Mouse (Mus musculus) lung, postnatal 0 days (tissue): ENCODE data around the gene Rbfox1. TPM values are rescaled to one million over a fixed set of nuclear protein-coding genes. Genes with fewer than 3 reads are reported as not detected.

Experiments
- ATAC-seq: fragments of 200-750 bp; cut with Nextera tagmentation; 2 replicates; pipeline ENCODE4 v1.8.0; 2017; ENCODE audit warnings: moderate library complexity
- DNase-seq: peaks from one replicate; pipeline ENCODE4 v3.0.0-alpha.2; 2016; ENCODE audit warnings: low spot score
- H3K27ac ChIP-seq: fragments of 300-500 bp; sonication (generic); 2 replicates; pipeline ENCODE4 v1.5.1; 2014; ENCODE audit warnings: antibody characterized with exemption, mild to moderate bottlenecking, low read length, mixed read lengths
- H3K27me3 ChIP-seq: fragments of 300-500 bp; sonication (generic); replicated peaks from 2 replicates; pipeline ENCODE4 v1.6.1; 2014; ENCODE audit warnings: low read length, mixed read lengths; ENCODE audit not compliant: insufficient read depth
- H3K36me3 ChIP-seq: fragments of 300-500 bp; sonication (generic); 2 replicates; pipeline ENCODE4 v1.6.1; 2014; ENCODE audit warnings: low read length, mixed read lengths; ENCODE audit not compliant: insufficient read depth
- H3K4me1 ChIP-seq: fragments of 300-500 bp; sonication (generic); 2 replicates; pipeline ENCODE4 v1.6.1; 2014; ENCODE audit warnings: antibody characterized with exemption, low read depth, low read length, mixed read lengths; ENCODE audit not compliant: insufficient read depth
- H3K4me2 ChIP-seq: fragments of 300-500 bp; sonication (generic); replicated peaks from 2 replicates; pipeline ENCODE4 v1.6.1; 2014; ENCODE audit warnings: low read depth, mild to moderate bottlenecking, low read length, moderate library complexity, mixed read lengths
- H3K4me3 ChIP-seq: fragments of 300-500 bp; sonication (generic); 2 replicates; pipeline ENCODE4 v1.5.1; 2014; ENCODE audit warnings: low read depth, low read length
- H3K9ac ChIP-seq: fragments of 300-500 bp; sonication (generic); replicated peaks from 2 replicates; pipeline ENCODE4 v1.6.1; 2014; ENCODE audit warnings: low read depth, mild to moderate bottlenecking
- H3K9me3 ChIP-seq: fragments of 300-500 bp; sonication (generic); 2 replicates; pipeline ENCODE4 v1.6.1; 2016; ENCODE audit warnings: low read length, mixed read lengths
- CTCF ChIP-seq: IDR thresholded peaks from 2 replicates; pipeline ENCODE4 v1.5.1; 2016; ENCODE audit warnings: antibody characterized with exemption, mild to moderate bottlenecking
- EP300 ChIP-seq: IDR thresholded peaks from 2 replicates; pipeline ENCODE4 v1.6.1; 2016; ENCODE audit warnings: antibody characterized with exemption, mild to moderate bottlenecking, control low read depth
- WGBS: fragments of 180-500 bp; shearing (Covaris S2); extraction: QIAGEN DNeasy Blood & Tissue Kit; methylation state at CpG from one replicate; pipeline ENCODE4 v1.1.7; 2014; 5-methylcytosine and 5-hydroxymethylcytosine counted together
- polyA plus RNA-seq: library from polyadenylated mRNA; unstranded; fragments of >200 nt; fragmentation: Nextera tagmentation; extraction: Ambion mirVana; gene quantifications from 2 replicates; pipeline ENCODE4 v1.2.1, GENCODE M21; 2015

Rbfox1 gene
- polyA plus RNA-seq, 1 experiment from 2014 or later = 0.25 TPM

DNA sequence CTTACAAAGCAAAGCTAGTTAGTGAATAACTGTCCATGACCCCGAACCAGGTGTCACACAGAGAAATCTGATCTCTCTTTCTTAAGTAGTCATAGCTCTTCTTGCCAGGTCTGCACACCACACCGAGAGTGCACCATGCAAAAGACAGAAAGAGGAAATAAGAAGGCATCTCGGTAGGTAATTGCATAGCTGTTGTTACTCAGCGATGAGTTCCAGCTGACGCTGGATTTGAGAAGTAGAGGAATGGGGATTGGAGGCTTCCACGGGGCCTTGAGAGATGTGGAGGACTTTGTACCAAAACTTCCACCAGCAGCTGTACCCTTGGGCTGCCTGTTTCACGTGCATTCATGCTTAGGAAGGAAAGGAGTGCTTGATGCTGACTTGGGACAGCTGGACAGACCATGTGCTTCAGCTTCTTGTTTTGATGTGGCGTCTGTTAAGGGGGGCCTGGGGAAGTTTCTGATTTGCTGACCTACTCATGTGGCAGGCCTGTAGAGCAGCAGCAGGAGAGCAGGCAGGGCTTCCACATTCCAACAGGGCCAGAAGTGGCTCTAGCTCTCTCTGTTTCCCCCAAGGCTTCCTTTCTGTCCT, 1265.1 kb downstream of the Rbfox1 start:
- Histone ChIP-seq H3K4me2 (no peak overlapping the region), H3K27ac (no peak overlapping the region), H3K9ac (no peak overlapping the region), H3K4me3 (no peak overlapping the region), H3K36me3 (no peaks in the 10 kb centered on the region), H3K9me3 (no peaks in the 10 kb centered on the region), H3K4me1 (no peaks in the 10 kb centered on the region), H3K27me3 (no peaks in the 10 kb centered on the region)
- WGBS = 16% methylated on average over 8 of the region's 8 CpGs
- ATAC-seq (peak; percentile 78), DNase-seq (peak; percentile 59)
- TF ChIP-seq CTCF = no peak

GRCm38 (mm10) chr16:7152401-7152800, 1267.2 kb downstream of the Rbfox1 start:
- TF ChIP-seq CTCF (no peak), EP300 (no peak)
- Histone ChIP-seq H3K27me3 (no peaks in the 10 kb centered on the region), H3K4me2 (no peak overlapping the region), H3K9ac (no peak overlapping the region), H3K4me1 (no peaks in the 10 kb centered on the region), H3K36me3 (no peaks in the 10 kb centered on the region), H3K4me3 (no peak overlapping the region), H3K27ac (no peak overlapping the region), H3K9me3 (no peaks in the 10 kb centered on the region)
- ATAC-seq = no peak
- no peak for DNase-seq
- 70% methylated on average over 4 of the region's 4 CpGs for WGBS

GRCm38 (mm10) chr16:7154671-7155070, 1269.5 kb downstream of the Rbfox1 start:
- ATAC-seq (no peak), DNase-seq (no peak)
- 73% methylated on average over 3 of the region's 3 CpGs for WGBS
- no peak overlapping the region for H3K4me2 ChIP-seq
- no peaks in the 10 kb centered on the region for H3K36me3 ChIP-seq
- no peaks in the 10 kb centered on the region for H3K9me3 ChIP-seq
- H3K27ac ChIP-seq = no peak overlapping the region
- no peak overlapping the region for H3K4me3 ChIP-seq
- no peaks in the 10 kb centered on the region for H3K27me3 ChIP-seq
- TF ChIP-seq EP300 (no peak), CTCF (no peak)
- H3K9ac ChIP-seq = no peak overlapping the region
- no peaks in the 10 kb centered on the region for H3K4me1 ChIP-seq

- H3K4me1 ChIP-seq = no peaks in the 10 kb centered on the region
- no peak overlapping the region for H3K27ac ChIP-seq
- ATAC-seq (no peak), DNase-seq (no peak)
- 73% methylated on average over 8 of the region's 8 CpGs for WGBS
- no peak overlapping the region for H3K9ac ChIP-seq
- no peaks in the 10 kb centered on the region for H3K36me3 ChIP-seq
- TF ChIP-seq CTCF = no peak
- TF ChIP-seq EP300 = no peak
- H3K4me2 ChIP-seq = no peak overlapping the region
- H3K4me3 ChIP-seq = no peak overlapping the region
- no peaks in the 10 kb centered on the region for H3K9me3 ChIP-seq
- no peaks in the 10 kb centered on the region for H3K27me3 ChIP-seq
Measured at GRCm38 (mm10) chr16:7158856-7159826, 1274.0 kb downstream of the Rbfox1 start.

- 78% methylated on average over 6 of the region's 6 CpGs for WGBS
- H3K4me2 ChIP-seq = no peak overlapping the region
- no peak overlapping the region for H3K27ac ChIP-seq
- no peaks in the 10 kb centered on the region for H3K36me3 ChIP-seq
- TF ChIP-seq CTCF (no peak), EP300 (no peak)
- H3K4me1 ChIP-seq = no peaks in the 10 kb centered on the region
- H3K9me3 ChIP-seq = no peaks in the 10 kb centered on the region
- ATAC-seq (no peak), DNase-seq (no peak)
- no peaks in the 10 kb centered on the region for H3K27me3 ChIP-seq
- H3K9ac ChIP-seq = no peak overlapping the region
- no peak overlapping the region for H3K4me3 ChIP-seq
Measured at GRCm38 (mm10) chr16:7159827-7160217, 1274.7 kb downstream of the Rbfox1 start.

DNA sequence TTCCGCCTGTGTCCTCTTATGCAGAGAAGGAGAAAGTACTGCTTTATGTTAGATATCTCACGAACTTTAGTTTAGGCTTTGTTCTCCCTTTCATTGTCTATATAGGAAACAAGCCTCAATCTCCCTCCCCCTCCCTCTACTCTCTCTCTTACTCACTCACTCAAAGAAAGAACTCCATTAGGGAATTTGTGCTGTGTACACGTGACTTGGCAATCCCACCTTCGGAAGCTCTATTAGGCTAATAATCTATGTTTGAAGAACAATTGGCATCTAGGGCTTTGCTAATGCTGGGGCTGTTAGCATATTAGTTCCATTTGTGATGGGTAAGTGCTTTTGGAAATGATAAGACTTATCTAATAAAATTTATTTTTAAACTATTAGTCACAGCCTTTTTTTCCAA, 1277.0 kb downstream of the Rbfox1 start:
- ATAC-seq = no peak
- Histone ChIP-seq H3K4me3 (no peak overlapping the region), H3K9ac (no peak overlapping the region), H3K27ac (no peak overlapping the region), H3K4me1 (no peaks in the 10 kb centered on the region), H3K27me3 (no peaks in the 10 kb centered on the region), H3K36me3 (no peaks in the 10 kb centered on the region), H3K4me2 (no peak overlapping the region), H3K9me3 (no peaks in the 10 kb centered on the region)
- no peak for DNase-seq
- no peak for TF ChIP-seq CTCF
- no peak for TF ChIP-seq EP300
- 65% methylated on average over 4 of the region's 4 CpGs for WGBS
